Mouse (Mus musculus) Patski (cell line): ENCODE measurements around the gene Sema4g. TPM values are rescaled to one million over a fixed set of nuclear protein-coding genes. Genes with fewer than 3 reads are reported as not detected.
"Not testable (repeated sequence)": the region's sequence is repeated elsewhere in the genome, so short reads cannot be mapped to it uniquely, and the experiment has no call there.

Experiments used
- ATAC-seq: fragments of 100-300 bp; one replicate; pipeline ENCODE4 v1.8.0; 2021
- CTCF ChIA-PET: fragments of 350-600 bp; sonication (Branson Sonifier 250); formaldehyde crosslinking; loops from one replicate; lab custom pipeline; 2022; ENCODE audit warnings: inconsistent platforms; lab: Charles Lee
- POLR2A ChIA-PET: fragments of 350-600 bp; sonication (Branson Sonifier 250); formaldehyde crosslinking; loops from one replicate; lab custom pipeline; 2022; ENCODE audit warnings: antibody characterized with exemption, inconsistent platforms; lab: Charles Lee
- DNase-seq: peaks from one replicate; pipeline ENCODE4 v3.0.0-alpha.2; 2011; ENCODE audit warnings: low read depth, low spot score
- H3K27me3 ChIP-seq: fragments of 371-371 bp; one replicate; pipeline ENCODE4 v1.5.1; 2021
- CTCF ChIP-seq: fragments of 100-300 bp; IDR thresholded peaks from one replicate; pipeline ENCODE4 v1.5.1; 2021
- in situ Hi-C: fragments of 300-500 bp; cut with MboI; formaldehyde crosslinking; loops from 3 replicates; pipeline ENCODE4 v1.11.1; 2018; ENCODE audit warnings: low pct_unique_long_range_greater_than_20kb, mixed read lengths
- polyA plus RNA-seq: library from polyadenylated mRNA; unstranded; gene quantifications from one replicate; pipeline ENCODE4 v1.2.3, GENCODE M21; 2021

Gene Sema4g
- polyA plus RNA-seq, 1 experiment from 2014 or later: 8.8 TPM

DNA sequence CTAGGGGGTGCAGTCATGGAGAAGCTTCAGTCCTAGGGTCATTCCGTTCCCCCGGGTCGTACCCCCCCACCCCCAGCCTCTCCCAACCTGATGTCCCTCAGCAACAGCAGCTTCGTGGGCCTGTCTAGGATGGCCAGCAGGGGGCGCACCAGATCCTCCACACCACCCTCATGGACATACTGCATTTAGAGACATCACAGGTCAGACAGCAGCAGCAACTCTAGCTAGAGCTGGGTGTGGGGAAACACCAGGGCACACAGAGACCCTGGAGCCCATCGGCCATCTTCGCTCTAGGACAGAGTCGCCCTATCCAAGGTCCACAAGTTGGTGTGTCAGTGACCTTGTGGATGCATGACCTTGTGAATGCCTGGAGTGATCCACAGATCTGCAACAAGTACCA, 41.2 kb downstream of the Sema4g start:
- ATAC-seq: no peak
- ChIA-PET POLR2A (interaction anchor here (1.4 to 2.9 kb wide), 3 partner anchors 9 to 20 kb away, joined by 3 to 31 read pairs (median 9); partner anchors contain the start of gene Lzts2), CTCF (interaction anchor here (1.0 to 6.9 kb wide), 10 partner anchors 8 to 49 kb away, joined by 3 to 188 read pairs (median 12); partner anchors contain the start of genes Kazald1, Lzts2, Mrpl43 and Pdzd7)
- no peaks in the 10 kb centered on the region for H3K27me3 ChIP-seq
- no peak for TF ChIP-seq CTCF
- no peak for DNase-seq
- in situ Hi-C loops: loop anchor here (10.0 kb wide), 1 partner anchor 445 kb away; no protein-coding TSS in a partner anchor

DNA sequence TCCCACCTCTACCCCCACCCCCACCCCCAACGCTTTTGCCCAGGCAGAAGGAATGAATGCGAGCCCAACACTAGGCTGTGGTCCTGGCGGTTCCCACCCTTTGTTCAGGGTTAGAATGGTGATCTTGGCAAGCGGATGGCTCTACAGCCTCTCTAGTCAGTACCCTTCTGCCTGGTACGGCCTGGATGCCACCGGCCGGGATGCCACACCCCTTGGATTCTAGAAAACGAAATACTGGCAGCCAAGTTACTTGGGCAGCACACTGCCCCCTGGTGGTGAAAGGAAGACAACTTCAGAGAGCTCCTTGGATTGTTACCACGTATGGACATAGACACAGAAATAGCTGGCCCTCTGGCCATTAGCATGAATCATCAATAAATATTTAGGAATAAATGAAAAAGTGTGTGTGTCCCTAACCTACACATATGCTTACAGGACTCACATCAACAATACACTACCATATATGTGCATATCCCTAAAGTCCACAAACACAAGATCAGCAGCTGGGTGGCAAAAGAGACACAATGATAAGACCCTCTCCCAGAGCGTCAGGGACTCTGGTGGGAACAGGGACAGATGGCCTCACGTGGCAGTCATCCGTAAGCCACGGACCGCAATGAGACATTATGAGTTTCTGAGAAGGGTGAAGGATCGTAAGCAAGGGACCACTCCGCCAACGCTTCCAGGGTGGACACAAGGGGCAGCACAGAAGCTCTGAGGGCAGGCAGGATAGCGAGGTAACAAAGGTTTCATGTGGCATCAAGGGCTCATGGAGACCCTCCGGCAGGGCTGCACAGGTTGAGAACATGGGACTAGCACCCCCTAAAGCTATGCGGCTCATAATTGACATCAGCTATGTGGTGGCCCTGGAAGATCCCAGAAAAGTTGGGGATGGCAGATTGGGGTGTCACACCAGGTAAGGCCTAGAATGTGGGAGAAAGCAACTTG, 42.1 kb downstream of the Sema4g start:
- ATAC-seq (no peak), DNase-seq (no peak)
- in situ Hi-C loops: loop anchor here (10.0 kb wide), 1 partner anchor 446 kb away; no protein-coding TSS in a partner anchor
- H3K27me3 ChIP-seq: no peaks in the 10 kb centered on the region
- POLR2A ChIA-PET: interaction anchor here (0.9 to 2.9 kb wide), 6 partner anchors 10 to 28 kb away, joined by 3 to 31 read pairs (median 3); partner anchors contain the start of gene Lzts2
- CTCF ChIA-PET: interaction anchor here (0.7 to 6.9 kb wide), 17 partner anchors 10 to 449 kb away, joined by 3 to 188 read pairs (median 7); partner anchors contain the start of genes Kazald1, Lzts2, Mrpl43 and Pdzd7
- TF ChIP-seq CTCF: no peak

DNA sequence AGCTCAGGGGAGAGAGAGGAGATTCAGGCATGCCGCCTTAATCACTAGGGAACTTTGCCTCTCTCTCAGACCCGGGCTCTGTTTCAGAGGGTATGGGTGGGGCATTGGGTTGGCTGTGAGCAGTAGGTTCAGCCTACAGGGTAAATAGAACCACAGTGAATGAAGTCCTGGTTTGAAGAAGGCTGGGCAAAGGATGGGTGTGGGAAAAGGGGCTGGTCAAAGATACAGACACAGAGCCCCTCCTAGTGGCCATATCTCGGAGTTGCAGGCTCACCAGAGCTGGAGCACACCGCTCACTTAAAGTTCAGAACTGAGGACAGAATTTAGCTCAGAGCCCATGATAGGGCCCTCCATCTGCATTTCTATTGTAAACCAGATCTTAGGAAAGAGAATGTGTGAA, 42.9 kb downstream of the Sema4g start:
- in situ Hi-C loops: loop anchor here (10.0 kb wide), 1 partner anchor 447 kb away; no protein-coding TSS in a partner anchor
- CTCF ChIA-PET: interaction anchor here (0.9 to 6.9 kb wide), 13 partner anchors 11 to 450 kb away, joined by 3 to 188 read pairs (median 10); partner anchors contain the start of genes Kazald1, Lzts2, Mrpl43 and Pdzd7
- no peaks in the 10 kb centered on the region for H3K27me3 ChIP-seq
- no peak for TF ChIP-seq CTCF
- ATAC-seq (no peak), DNase-seq (no peak)
- POLR2A ChIA-PET: interaction anchor here (0.9 to 2.9 kb wide), 3 partner anchors 15 to 19 kb away, joined by 3 to 31 read pairs (median 3); partner anchors contain the start of gene Lzts2

DNA sequence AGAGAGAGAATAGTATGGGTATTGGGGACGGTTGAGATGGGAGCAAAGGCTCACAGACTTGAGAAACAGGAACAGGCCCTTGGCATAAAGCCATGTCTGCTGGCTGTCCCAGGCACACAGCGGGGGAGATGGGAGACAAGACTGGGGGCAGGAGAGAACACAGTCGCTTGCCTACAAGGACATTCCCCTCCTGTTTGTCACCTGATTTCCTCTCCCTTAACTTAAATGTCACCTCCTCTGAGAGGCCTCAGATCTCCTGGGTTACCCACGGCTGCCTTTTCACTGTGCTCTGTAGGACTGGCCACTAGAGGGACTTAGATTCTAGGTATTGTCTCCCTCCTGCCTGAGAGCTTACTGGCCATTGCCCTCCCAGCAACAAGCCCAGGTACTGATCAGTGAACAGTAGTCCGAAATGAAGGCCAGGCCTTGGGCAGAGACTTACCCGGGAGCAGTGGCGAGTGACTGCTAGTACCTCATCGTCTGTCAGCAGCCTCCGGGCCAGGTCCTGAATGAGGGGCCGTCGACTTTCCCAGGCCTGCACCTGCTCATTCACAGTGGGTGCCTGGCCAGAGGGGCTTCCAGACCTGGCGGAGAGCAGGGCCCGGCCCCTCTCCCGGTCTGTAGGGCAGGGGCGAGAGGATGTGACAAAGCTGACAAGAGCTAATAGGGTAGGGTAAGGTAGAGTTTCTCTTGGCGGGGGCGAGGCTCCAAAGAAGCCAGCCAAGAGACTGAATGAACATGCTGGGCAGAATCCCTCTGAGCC, 43.9 kb downstream of the Sema4g start:
- ATAC-seq (no peak), DNase-seq (no peak)
- ChIA-PET POLR2A (no interaction called here), CTCF (interaction anchor here (1.2 to 6.9 kb wide), 8 partner anchors 9 to 136 kb away, joined by 3 to 188 read pairs (median 12); partner anchors contain the start of genes Kazald1, Lzts2, Mrpl43 and Pdzd7)
- no peak for TF ChIP-seq CTCF
- H3K27me3 ChIP-seq: no peaks in the 10 kb centered on the region
- in situ Hi-C loops: loop anchor here (10.0 kb wide), 1 partner anchor 448 kb away; no protein-coding TSS in a partner anchor

DNA sequence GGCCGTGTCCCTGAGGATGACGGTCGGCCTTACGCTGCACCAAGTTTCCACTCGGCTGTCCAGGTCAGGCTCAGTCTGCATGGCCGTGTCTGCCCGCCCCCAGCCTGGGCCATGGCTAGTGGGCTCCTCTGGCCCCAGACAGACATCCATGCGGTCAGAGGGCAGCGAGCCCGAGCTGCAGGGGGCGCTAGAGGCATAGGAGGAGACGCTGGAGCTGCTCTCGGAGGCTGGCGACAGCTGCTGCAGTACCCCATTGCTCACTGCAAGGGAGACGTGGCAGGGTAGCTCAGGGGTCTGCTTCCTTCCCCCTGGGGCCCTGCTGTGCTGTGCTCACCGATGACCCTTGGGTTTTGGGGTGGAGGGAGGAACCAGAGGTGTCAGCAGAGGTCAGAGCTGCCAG, 48.0 kb downstream of the Sema4g start:
- POLR2A ChIA-PET: interaction anchor here (1.4 kb wide), 2 partner anchors 11 to 18 kb away, joined by 3 read pairs; partner anchors contain the start of gene Sfxn3
- ATAC-seq (no peak), DNase-seq (no peak)
- TF ChIP-seq CTCF: no peak
- in situ Hi-C loops: loop anchor here (10.0 kb wide), 1 partner anchor 452 kb away; no protein-coding TSS in a partner anchor
- H3K27me3 ChIP-seq: peaks cover 10% of the 10 kb centered on the region
- CTCF ChIA-PET: interaction anchor here (0.8 to 1.1 kb wide), 5 partner anchors 10 to 40 kb away, joined by 3 read pairs; partner anchors contain the start of gene Sfxn3

DNA sequence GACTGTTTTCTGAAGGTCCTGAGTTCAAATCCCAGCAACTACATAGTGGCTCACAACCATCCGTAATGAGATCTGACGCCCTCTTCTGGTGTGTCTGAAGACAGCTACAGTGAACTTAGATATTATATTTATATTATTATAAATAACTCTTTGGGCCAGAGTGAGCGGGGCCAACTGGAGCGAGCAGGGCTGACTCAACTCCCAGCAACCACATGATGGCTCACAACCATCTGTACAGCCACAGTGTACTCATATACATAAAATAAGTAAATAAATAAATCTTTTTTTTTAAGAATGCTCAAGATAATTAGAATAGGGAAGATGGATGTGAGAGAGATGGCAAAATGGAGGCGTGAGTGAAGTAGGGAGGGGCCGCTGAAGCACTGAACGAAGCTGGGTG, 49.3 kb downstream of the Sema4g start:
- ChIA-PET CTCF (interaction anchor here (1.3 to 1.6 kb wide), 2 partner anchors 8 to 18 kb away, joined by 3 to 5 read pairs; no protein-coding TSS in a partner anchor), POLR2A (interaction anchor here (1.4 kb wide), 1 partner anchor 9 kb away, joined by 3 read pairs; the partner anchor contains the start of gene Sfxn3)
- in situ Hi-C loops: loop anchor here (10.0 kb wide), 1 partner anchor 453 kb away; no protein-coding TSS in a partner anchor
- peaks cover 10% of the 10 kb centered on the region for H3K27me3 ChIP-seq
- DNase-seq, ATAC-seq: not testable (repeated sequence)

DNA sequence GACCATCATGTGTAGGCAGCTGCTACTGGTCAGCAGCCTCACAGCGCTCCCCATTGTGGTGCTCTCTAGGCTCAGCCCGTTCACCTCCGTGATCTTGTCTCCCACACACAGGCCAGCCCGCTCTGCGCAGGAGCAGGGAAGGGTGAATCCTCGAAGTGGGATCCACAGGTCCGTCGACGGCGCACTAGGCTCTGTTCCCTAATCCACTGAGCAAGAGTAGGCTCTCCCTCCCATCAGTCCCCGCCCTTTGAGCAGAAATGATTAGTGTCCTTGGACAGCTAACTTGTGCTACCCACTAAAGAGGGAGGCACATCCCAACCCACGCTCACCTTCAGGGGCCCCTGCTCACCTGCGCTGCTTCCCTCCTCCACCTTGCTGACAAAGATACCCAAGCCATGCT, 51.3 kb downstream of the Sema4g start:
- in situ Hi-C loops: no loop called here
- no peak for TF ChIP-seq CTCF
- ChIA-PET CTCF (no interaction called here), POLR2A (no interaction called here)
- peaks cover 15% of the 10 kb centered on the region for H3K27me3 ChIP-seq
- ATAC-seq: no peak
- DNase-seq: no peak

DNA sequence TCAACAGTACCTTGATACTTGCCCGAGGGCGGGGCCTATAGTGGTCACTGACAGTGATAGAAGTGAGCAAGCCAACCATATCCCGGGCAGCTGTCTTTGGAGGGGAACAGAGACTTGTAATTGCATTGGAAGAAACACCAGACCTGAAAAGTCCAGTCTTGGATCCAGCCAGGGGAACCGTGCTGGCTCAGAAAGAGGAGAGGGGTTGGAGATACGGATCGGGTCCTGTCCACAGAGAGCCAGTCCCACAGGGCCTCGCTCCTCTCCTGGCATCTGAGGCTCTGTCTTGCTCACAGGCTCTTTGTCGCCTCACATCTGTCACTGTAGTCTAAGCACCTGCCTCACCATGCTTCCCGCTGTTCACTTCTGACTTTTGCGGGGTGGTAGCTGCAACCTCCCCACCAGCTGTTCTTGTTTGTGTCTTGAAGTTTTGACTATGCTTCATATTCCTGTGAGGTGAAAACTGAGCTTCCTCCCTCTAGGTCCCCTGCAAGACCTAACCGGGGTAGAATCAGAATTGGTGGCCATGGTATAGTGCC, 55.6 kb downstream of the Sema4g start:
- ATAC-seq (no peak), DNase-seq (no peak)
- H3K27me3 ChIP-seq: peaks cover 15% of the 10 kb centered on the region
- POLR2A ChIA-PET: no interaction called here
- TF ChIP-seq CTCF: no peak
- in situ Hi-C loops: no loop called here
- CTCF ChIA-PET: interaction anchor here (1.6 kb wide), 1 partner anchor 9 kb away, joined by 5 read pairs; no protein-coding TSS in a partner anchor

DNA sequence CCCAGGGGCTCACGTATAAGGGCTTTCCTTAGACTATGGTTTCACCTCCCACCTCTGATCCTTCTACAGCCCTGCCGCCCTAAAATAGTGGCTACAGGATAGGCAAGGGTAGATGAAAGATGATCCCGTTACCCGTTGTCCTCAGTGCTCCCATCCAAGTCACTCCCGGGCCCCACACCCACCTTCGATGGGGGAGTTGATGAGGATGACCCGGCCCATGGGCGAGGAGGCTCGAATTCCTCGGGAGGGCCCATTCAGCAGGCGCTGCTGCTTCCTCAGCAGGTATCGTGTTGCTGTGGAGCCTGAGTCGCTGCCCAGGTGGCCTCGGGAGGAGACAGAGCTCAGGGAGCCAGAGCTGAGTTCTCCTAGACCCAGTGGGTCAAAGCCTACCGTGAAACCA, 56.3 kb downstream of the Sema4g start:
- POLR2A ChIA-PET: no interaction called here
- H3K27me3 ChIP-seq: peaks cover 9% of the 10 kb centered on the region
- no peak for TF ChIP-seq CTCF
- in situ Hi-C loops: no loop called here
- ATAC-seq (no peak), DNase-seq (no peak)
- CTCF ChIA-PET: interaction anchor here (1.6 to 4.0 kb wide), 3 partner anchors 9 to 14 kb away, joined by 5 to 31 read pairs (median 11); no protein-coding TSS in a partner anchor
